Mouse (Mus musculus): Measurements from ENCODE around the gene Spata45.

DNA sequence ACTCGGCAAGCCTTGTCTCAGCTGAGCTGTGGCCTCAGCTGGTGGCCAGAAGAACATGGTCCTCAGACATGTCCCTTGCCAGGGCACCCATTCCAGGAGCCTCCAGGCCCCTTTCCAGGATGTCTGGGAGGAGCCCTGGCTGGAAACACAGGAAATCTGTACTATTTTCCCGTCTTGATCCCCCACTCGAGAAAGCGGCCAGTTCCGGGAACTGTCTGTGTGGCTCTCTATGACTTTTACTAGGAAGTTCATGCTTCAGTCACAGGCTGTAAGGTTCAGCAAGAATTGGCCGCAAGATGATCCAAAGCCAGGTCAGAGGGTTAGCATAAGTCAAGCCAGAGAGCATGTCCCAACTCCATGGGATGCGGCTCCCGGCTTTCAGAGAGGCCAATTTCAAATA, 55.6 kb downstream of the Spata45 start:
- TF ChIP-seq NRF1 (IDR thresholded peaks at IDR 0.05; ENCODE audit: low read depth, low read length) (no peak), ZMIZ1 (IDR thresholded peaks at IDR 0.05; ENCODE audit: low read depth, low read length) (no peak), MAFK (IDR thresholded peaks at IDR 0.05; ENCODE audit: insufficient replicate concordance, low read length) (no peak), CTCF (conservative IDR thresholded peaks at IDR 0.05 in 1 of 2, IDR thresholded peaks at IDR 0.05 in 1 of 2; ENCODE audit: low read depth in 2 of 2, low read length in 2 of 2) (no peak), POLR2AphosphoS2 (IDR thresholded peaks at IDR 0.05; ENCODE audit: low read depth, low read length) (no peak)
